Mouse (Mus musculus) lung, embryonic 16.5 days (tissue): ENCODE measurements around the gene Bach2. TPM values are rescaled to one million over a fixed set of nuclear protein-coding genes. Genes with fewer than 3 reads are reported as not detected.

Experiments used
- ATAC-seq: fragments of 200-750 bp; cut with Nextera tagmentation; 2 replicates; pipeline ENCODE4 v1.8.0; 2017; ENCODE audit warnings: low read depth, mild to moderate bottlenecking, moderate library complexity
- H3K27ac ChIP-seq: fragments of 300-500 bp; sonication (generic); 2 replicates; pipeline ENCODE4 v1.5.1; 2014; ENCODE audit warnings: mild to moderate bottlenecking, control low read depth, low read length
- H3K27me3 ChIP-seq: fragments of 300-500 bp; sonication (generic); 2 replicates; pipeline ENCODE4 v1.6.1; 2014; ENCODE audit warnings: low read depth, low read length, mixed read lengths; ENCODE audit not compliant: control insufficient read depth, insufficient read depth
- H3K36me3 ChIP-seq: fragments of 300-500 bp; sonication (generic); 2 replicates; pipeline ENCODE4 v1.6.1; 2014; ENCODE audit warnings: low read length; ENCODE audit not compliant: control insufficient read depth, insufficient read depth
- H3K4me1 ChIP-seq: fragments of 300-500 bp; sonication (generic); replicated peaks from 2 replicates; pipeline ENCODE4 v1.6.1; 2014; ENCODE audit warnings: low read length, mixed read lengths; ENCODE audit not compliant: control insufficient read depth, insufficient read depth
- H3K4me2 ChIP-seq: fragments of 300-500 bp; sonication (generic); 2 replicates; pipeline ENCODE4 v1.6.1; 2014; ENCODE audit warnings: low read depth, low read length, control low read depth
- H3K4me3 ChIP-seq: fragments of 300-500 bp; sonication (generic); 2 replicates; pipeline ENCODE4 v1.5.1; 2014; ENCODE audit warnings: mild to moderate bottlenecking, low read length, control low read depth
- H3K9ac ChIP-seq: fragments of 300-500 bp; sonication (generic); 2 replicates; pipeline ENCODE4 v1.6.1; 2014; ENCODE audit warnings: low read length, control low read depth
- H3K9me3 ChIP-seq: fragments of 300-500 bp; sonication (generic); 2 replicates; pipeline ENCODE4 v1.6.1; 2016; ENCODE audit warnings: low read length; ENCODE audit not compliant: control insufficient read depth
- WGBS: fragments of 180-500 bp; shearing (Covaris S2); extraction: QIAGEN DNeasy Blood & Tissue Kit; methylation state at CpG from one replicate; pipeline ENCODE4 v1.1.7; 2014; 5-methylcytosine and 5-hydroxymethylcytosine counted together
- polyA plus RNA-seq: library from polyadenylated mRNA; unstranded; fragments of >200 nt; fragmentation: Nextera tagmentation; extraction: Ambion mirVana; gene quantifications from 2 replicates; pipeline ENCODE4 v1.2.1, GENCODE M21; 2015

Gene Bach2
- polyA plus RNA-seq: 6.7 and 7.7 TPM in 2 replicates

DNA sequence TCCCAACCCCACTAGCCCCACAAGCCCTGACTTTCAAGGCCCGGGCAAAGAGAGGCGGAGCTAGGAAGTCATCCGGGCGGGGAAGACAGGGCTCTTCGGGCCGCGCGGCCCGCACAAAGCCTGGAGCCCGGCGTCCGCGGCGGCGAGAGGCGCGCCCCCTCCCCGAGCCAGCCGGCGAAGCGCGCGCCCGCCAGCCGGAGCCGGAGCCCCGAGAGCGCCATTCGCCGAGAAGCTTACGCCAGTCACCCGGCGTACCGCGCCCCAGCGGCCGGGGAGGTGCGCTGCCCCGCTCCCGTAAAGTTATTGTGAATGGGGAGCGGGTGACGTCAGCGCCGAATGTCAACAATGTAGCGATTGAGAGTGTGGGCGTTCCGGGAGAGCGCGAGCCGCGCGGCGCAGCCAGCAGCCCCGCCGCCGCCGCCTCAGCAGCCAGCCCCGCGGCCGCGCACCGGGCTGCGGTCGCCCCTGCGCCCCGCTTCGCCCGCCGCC lies at the start of gene Bach2:
Gene Bach2 (plus strand): TSS at position 439 of the 489 bp plus-strand sequence.
- H3K27me3 ChIP-seq: no peaks in the 10 kb centered on the region
- WGBS: 0% methylated on average over 58 of the region's 69 CpGs
- no peaks in the 10 kb centered on the region for H3K9me3 ChIP-seq
- no peaks in the 10 kb centered on the region for H3K36me3 ChIP-seq
- peak within 1 kb of the TSS; percentile 94 for H3K4me2 ChIP-seq
- peak within 1 kb of the TSS; percentile 91 for H3K9ac ChIP-seq
- H3K4me3 ChIP-seq: peak within 1 kb of the TSS; percentile 90
- H3K4me1 ChIP-seq: peaks cover 29% of the 10 kb centered on the region
- peak; percentile 84 for ATAC-seq
- H3K27ac ChIP-seq: peak within 1 kb of the TSS; percentile 97

DNA sequence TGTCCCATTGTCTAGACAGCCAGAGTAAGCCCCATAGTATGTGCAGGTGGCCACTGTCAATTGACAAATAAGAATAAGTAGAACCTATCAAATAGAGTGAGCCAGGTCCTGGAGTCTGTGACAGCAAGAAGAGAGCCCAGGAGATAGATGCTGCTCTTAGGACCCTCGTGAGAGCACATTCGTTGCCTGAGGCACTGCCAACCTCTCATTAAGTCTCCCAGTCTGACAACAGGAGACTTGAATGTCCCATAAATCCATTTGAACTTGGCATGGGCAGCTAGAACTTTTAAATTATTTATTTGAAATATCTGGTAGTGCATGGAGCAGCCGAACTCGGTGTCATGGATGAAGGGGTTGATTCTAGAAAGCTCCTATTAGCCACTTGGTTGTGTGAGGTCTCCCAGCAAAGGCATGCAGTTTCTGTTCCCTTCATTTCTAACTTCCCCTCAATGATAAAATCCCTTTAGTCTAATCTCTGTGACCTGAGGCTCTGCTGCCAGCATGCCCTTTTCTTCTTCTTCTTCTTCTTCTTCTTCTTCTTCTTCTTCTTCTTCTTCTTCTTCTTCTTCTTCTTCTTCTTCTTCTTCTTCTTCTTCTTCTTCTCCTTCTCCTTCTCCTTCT lies 49.1 kb upstream of the Bach2 start:
- 74% methylated on average over 4 of the region's 4 CpGs for WGBS
- Histone ChIP-seq H3K9ac (no peak overlapping the region), H3K4me2 (no peak overlapping the region), H3K27me3 (no peaks in the 10 kb centered on the region), H3K4me1 (peaks cover 5% of the 10 kb centered on the region), H3K4me3 (no peak overlapping the region), H3K9me3 (no peaks in the 10 kb centered on the region), H3K36me3 (no peaks in the 10 kb centered on the region), H3K27ac (no peak overlapping the region)
- no peak for ATAC-seq

DNA sequence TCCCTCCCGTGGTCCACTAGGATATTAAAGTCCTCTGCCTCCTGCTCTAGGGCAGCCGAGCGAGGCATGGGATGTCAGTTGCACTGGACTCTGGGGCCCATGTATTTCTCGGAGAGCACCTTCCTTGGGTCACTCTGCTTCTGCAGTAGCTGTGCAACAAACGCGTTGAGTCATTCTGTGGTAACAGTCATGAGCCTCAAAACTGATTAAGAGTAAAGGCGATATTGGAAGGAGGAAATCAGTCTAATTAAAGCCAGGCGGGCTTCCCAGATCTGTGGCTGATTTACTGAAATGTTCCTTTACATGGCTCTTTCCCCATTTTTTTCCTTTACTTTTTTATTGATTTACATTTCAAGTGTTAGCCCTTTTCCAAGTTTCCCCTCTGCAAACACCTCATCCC lies 48.1 kb upstream of the Bach2 start:
- H3K36me3 ChIP-seq: no peaks in the 10 kb centered on the region
- no peak overlapping the region for H3K27ac ChIP-seq
- peaks cover 10% of the 10 kb centered on the region for H3K4me1 ChIP-seq
- 78% methylated on average over 8 of the region's 8 CpGs for WGBS
- no peaks in the 10 kb centered on the region for H3K27me3 ChIP-seq
- H3K9ac ChIP-seq: no peak overlapping the region
- H3K9me3 ChIP-seq: no peaks in the 10 kb centered on the region
- no peak overlapping the region for H3K4me2 ChIP-seq
- no peak for ATAC-seq
- H3K4me3 ChIP-seq: no peak overlapping the region

DNA sequence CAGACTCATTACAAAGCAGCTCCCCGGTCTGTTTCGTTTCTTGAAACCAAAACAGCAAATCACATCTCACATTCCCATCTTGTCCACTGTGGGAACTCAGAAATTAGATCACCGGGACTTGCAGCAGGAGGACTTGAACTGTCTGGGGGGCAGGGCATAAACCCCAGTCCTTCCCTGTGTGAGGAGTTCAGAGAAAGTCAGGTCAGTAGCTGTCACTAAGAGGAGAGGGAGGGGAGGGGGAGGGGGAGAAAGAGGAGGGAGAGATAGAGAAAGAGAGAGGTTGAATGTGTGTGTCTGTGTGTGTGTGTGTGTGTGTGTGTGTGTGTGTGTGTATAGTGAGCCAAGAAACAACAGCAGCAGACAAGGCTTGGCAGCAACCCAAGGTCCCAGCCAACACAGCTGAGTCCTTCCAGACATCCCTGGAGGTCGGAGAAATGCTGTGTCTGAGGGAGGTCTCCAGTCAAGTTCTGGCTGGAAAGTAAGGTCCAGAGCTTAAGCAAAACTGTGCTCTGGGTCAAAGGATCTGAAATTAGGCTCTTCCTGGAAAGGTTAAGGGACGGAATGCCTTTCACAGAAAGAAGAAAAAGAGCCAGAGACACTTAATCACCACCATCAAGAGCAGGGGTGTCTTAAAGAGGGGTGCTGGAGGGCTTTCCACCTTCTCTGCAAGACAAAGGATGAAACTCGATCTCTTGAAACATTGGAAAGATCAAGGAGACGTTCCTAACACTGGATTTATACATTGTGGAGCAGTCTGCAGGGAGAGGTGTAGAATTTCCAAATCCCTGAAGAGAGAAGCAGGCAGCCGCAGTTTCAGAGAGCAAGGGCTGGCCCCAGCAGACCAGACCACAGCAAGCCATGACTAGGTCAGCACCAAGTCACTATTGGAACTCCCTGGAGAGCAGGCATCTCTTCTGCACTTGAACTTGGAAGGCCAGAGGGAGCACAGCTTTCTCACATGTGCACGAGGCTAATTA lies 42.4 kb upstream of the Bach2 start:
- H3K4me2 ChIP-seq: peak overlapping the region; percentile 4; the same call in 1 of the 2 replicates
- no peak overlapping the region for H3K9ac ChIP-seq
- peak; percentile 93 for ATAC-seq
- peaks cover 21% of the 10 kb centered on the region for H3K4me1 ChIP-seq
- WGBS: 23% methylated on average over 9 of the region's 9 CpGs
- no peaks in the 10 kb centered on the region for H3K9me3 ChIP-seq
- H3K36me3 ChIP-seq: no peaks in the 10 kb centered on the region
- H3K4me3 ChIP-seq: no peak overlapping the region
- no peaks in the 10 kb centered on the region for H3K27me3 ChIP-seq
- peak overlapping the region; percentile 88 for H3K27ac ChIP-seq

DNA sequence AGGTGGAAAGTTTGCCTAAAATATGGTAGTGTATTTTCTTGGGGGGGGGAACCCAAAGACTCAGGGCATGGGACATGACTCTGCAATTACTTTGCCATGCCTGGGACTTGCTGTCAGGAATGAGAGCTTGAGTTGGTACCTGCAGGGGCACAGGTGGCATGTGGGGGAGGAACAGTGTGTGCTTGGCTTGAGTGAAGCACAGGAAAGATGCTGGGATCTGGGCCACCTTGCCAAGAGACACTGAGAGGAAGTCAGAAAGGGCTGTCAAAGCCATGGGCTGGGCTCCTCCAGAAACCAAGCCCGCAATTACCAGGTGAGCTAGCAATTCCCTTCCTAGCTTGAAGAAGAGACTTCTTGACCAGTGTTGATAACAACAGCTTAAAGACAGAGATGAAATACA lies 40.6 kb upstream of the Bach2 start:
- Histone ChIP-seq H3K27me3 (no peaks in the 10 kb centered on the region), H3K36me3 (no peaks in the 10 kb centered on the region), H3K4me3 (no peak overlapping the region), H3K4me2 (no peak overlapping the region), H3K9ac (no peak overlapping the region), H3K27ac (no peak overlapping the region), H3K4me1 (peaks cover 21% of the 10 kb centered on the region), H3K9me3 (no peaks in the 10 kb centered on the region)
- ATAC-seq: no peak
- 94% methylated on average over 1 of the region's 1 CpGs for WGBS

DNA sequence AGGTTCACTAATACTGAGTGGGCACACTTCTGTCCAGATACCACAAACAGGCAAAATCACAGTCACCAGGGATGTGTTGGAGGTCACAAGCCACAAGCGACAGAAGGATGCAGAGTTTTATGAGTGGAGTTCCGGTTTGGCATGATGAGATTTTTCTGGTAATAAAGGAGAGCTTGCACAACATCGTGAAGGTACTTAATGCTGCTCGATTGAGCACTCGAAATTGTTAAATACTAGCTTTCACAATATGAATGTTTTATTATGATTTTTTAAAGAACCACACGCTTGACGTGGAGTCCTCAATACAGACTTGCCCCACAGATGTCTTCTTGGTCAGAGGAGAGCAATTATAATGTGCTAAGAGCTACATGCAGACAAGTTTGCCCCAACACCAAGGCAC lies 40.0 kb upstream of the Bach2 start:
- 62% methylated on average over 7 of the region's 7 CpGs for WGBS
- no peak overlapping the region for H3K27ac ChIP-seq
- no peaks in the 10 kb centered on the region for H3K9me3 ChIP-seq
- no peak overlapping the region for H3K9ac ChIP-seq
- H3K27me3 ChIP-seq: no peaks in the 10 kb centered on the region
- H3K4me2 ChIP-seq: no peak overlapping the region
- peaks cover 21% of the 10 kb centered on the region for H3K4me1 ChIP-seq
- ATAC-seq: no peak
- no peak overlapping the region for H3K4me3 ChIP-seq
- H3K36me3 ChIP-seq: no peaks in the 10 kb centered on the region

DNA sequence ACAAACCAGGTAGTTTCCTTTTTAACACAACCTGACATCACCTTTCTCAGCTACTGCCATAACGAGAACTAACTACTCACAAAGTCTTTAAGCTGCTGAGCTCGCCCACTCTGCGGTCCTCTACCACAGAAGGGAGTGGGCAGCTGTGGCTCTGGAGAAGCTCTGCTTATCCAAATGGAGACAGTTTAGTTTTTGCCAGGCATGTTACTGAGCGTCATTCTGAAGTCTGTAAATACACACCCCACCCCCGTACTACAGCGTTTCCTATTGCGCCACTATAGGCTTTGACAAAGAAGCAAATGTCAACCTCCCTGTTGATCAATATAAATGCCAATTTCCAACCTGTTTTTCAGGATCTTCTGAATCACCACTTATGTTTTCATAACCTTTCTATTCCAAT lies 39.4 kb upstream of the Bach2 start:
- H3K4me1 ChIP-seq: peaks cover 21% of the 10 kb centered on the region
- H3K27ac ChIP-seq: no peak overlapping the region
- 75% methylated on average over 7 of the region's 7 CpGs for WGBS

DNA sequence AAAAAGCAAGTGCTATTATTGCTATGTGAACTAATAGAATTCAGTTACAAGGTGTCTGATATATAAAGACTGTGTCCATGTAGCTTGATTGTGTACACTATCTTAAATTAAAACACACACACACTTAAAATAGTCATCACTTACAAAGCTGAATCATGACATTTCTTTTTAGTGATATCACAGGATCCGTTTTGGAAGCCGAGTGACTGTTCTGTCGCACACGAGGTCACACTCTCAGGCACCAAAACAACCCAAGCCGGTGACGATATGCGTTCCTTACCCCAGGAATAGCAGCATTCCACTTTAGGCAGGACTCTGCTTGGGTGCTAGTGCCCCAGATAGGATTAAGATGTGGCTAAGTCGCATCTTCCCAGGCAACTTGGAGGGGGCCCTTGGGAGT lies 37.5 kb upstream of the Bach2 start:
- ATAC-seq: no peak
- H3K9ac ChIP-seq: no peak overlapping the region
- no peak overlapping the region for H3K4me2 ChIP-seq
- no peaks in the 10 kb centered on the region for H3K9me3 ChIP-seq
- H3K27me3 ChIP-seq: no peaks in the 10 kb centered on the region
- H3K4me1 ChIP-seq: peaks cover 13% of the 10 kb centered on the region
- 78% methylated on average over 8 of the region's 8 CpGs for WGBS
- H3K4me3 ChIP-seq: no peak overlapping the region
- H3K36me3 ChIP-seq: no peaks in the 10 kb centered on the region
- no peak overlapping the region for H3K27ac ChIP-seq

More for the DNA sequence above, 39.4 kb upstream of the Bach2 start:
- Histone ChIP-seq H3K27me3 (no peaks in the 10 kb centered on the region), H3K4me3 (no peak overlapping the region), H3K9me3 (no peaks in the 10 kb centered on the region), H3K9ac (no peak overlapping the region), H3K4me2 (no peak overlapping the region), H3K36me3 (no peaks in the 10 kb centered on the region)
- no peak for ATAC-seq

DNA sequence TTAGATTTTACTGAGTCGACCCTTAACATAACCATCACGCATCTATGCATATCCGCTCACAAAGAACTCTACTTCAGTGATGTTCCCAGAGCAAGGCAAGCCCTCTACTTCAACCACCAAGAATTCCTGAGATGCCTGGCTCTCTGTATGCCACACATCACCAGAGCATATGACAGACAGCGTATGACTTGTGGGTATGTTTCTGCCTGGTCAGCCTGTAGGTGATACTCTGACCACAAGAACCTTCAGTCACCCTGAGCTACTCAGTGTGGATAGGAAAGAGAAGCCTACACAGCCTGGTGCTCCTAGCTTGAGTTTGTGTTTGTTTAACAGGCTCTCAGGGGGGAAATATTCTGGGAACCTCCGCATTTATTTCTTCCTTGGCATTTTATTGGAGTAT lies 36.2 kb upstream of the Bach2 start:
- Histone ChIP-seq H3K27me3 (no peaks in the 10 kb centered on the region), H3K27ac (no peak overlapping the region), H3K36me3 (no peaks in the 10 kb centered on the region), H3K4me2 (no peak overlapping the region), H3K9me3 (no peaks in the 10 kb centered on the region), H3K4me1 (peaks cover 2% of the 10 kb centered on the region), H3K4me3 (no peak overlapping the region), H3K9ac (no peak overlapping the region)
- 77% methylated on average over 5 of the region's 5 CpGs for WGBS
- ATAC-seq: no peak
